Mouse (Mus musculus) kidney, embryonic 16.5 days (tissue): ENCODE measurements around the gene Tbc1d5. TPM values are rescaled to one million over a fixed set of nuclear protein-coding genes. Genes with fewer than 3 reads are reported as not detected.
"Not testable (repeated sequence)": the region's sequence is repeated elsewhere in the genome, so short reads cannot be mapped to it uniquely, and the experiment has no call there.

Experiments
- ATAC-seq: fragments of 200-750 bp; cut with Nextera tagmentation; 2 replicates; pipeline ENCODE4 v1.8.0; 2017; ENCODE audit warnings: moderate TSS enrichment; ENCODE audit not compliant: low FRiP score, low TSS enrichment
- H3K27ac ChIP-seq: fragments of 300-500 bp; sonication (generic); 2 replicates; pipeline ENCODE4 v1.5.1; 2014; ENCODE audit warnings: low read length
- H3K27me3 ChIP-seq: fragments of 300-500 bp; sonication (generic); 2 replicates; pipeline ENCODE4 v1.6.1; 2014; ENCODE audit warnings: low read length, control low read depth, mixed read lengths; ENCODE audit not compliant: insufficient read depth
- H3K36me3 ChIP-seq: fragments of 300-500 bp; sonication (generic); 2 replicates; pipeline ENCODE4 v1.6.1; 2014; ENCODE audit warnings: low read length, control low read depth, mixed read lengths; ENCODE audit not compliant: insufficient read depth
- H3K4me1 ChIP-seq: fragments of 300-500 bp; sonication (generic); 2 replicates; pipeline ENCODE4 v1.6.1; 2014; ENCODE audit warnings: low read length, control low read depth, mixed read lengths; ENCODE audit not compliant: insufficient read depth
- H3K4me2 ChIP-seq: fragments of 300-500 bp; sonication (generic); replicated peaks from 2 replicates; pipeline ENCODE4 v1.6.1; 2014; ENCODE audit warnings: low read depth, low read length
- H3K4me3 ChIP-seq: fragments of 300-500 bp; sonication (generic); 2 replicates; pipeline ENCODE4 v1.5.1; 2014; ENCODE audit warnings: mild to moderate bottlenecking, low read length
- H3K9ac ChIP-seq: fragments of 300-500 bp; sonication (generic); replicated peaks from 2 replicates; pipeline ENCODE4 v1.6.1; 2014; ENCODE audit warnings: low read length
- H3K9me3 ChIP-seq: fragments of 300-500 bp; sonication (generic); 2 replicates; pipeline ENCODE4 v1.6.1; 2016; ENCODE audit warnings: low read length, control low read depth
- WGBS: fragments of 180-500 bp; shearing (Covaris S2); extraction: QIAGEN DNeasy Blood & Tissue Kit; methylation state at CpG from one replicate; pipeline ENCODE4 v1.1.7; 2014; 5-methylcytosine and 5-hydroxymethylcytosine counted together
- polyA plus RNA-seq: library from polyadenylated mRNA; unstranded; fragments of >200 nt; fragmentation: Nextera tagmentation; extraction: Ambion mirVana; gene quantifications from 2 replicates; pipeline ENCODE4 v1.2.1, GENCODE M21; 2015

The Tbc1d5 gene
- polyA plus RNA-seq, 1 experiment from 2014 or later: 12.2 TPM

DNA sequence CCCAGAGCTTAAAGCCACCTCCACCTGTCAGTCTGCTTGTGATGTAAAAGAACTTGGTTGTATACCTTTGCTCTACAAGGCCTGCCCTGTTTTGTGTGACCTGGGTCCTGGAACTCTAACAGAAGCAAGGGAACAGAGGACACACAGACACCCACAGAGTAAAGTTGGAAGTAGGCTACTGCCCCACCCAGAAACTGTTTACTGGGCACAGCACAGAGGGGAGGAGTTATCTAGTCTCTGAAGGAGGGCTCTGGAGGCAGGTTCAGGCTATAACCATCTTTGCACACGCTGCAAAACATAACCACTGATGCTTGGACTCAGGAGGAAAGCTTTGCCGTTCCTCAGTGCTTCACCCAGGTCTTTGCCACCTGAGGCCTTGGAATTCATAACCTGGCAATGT, 448.3 kb downstream of the Tbc1d5 start:
- no peak overlapping the region for H3K4me2 ChIP-seq
- no peak for ATAC-seq
- H3K4me1 ChIP-seq: no peaks in the 10 kb centered on the region
- 81% methylated on average over 2 of the region's 2 CpGs for WGBS
- no peaks in the 10 kb centered on the region for H3K9me3 ChIP-seq
- no peak overlapping the region for H3K4me3 ChIP-seq
- H3K27me3 ChIP-seq: no peaks in the 10 kb centered on the region
- no peak overlapping the region for H3K9ac ChIP-seq
- H3K36me3 ChIP-seq: peaks cover 10% of the 10 kb centered on the region; the same call in 1 of the 2 replicates
- no peak overlapping the region for H3K27ac ChIP-seq

GRCm38 (mm10) chr17:50729577-50729976, 449.6 kb downstream of the Tbc1d5 start:
- no peak overlapping the region for H3K4me3 ChIP-seq
- no peak overlapping the region for H3K9ac ChIP-seq
- H3K36me3 ChIP-seq: 0 out of 2 replicates have a peak, but pooled peaks cover 1% of the 10 kb centered on the region
- H3K27ac ChIP-seq: no peak overlapping the region
- 84% methylated on average over 6 of the region's 6 CpGs for WGBS
- H3K4me1 ChIP-seq: no peaks in the 10 kb centered on the region
- no peak overlapping the region for H3K4me2 ChIP-seq
- ATAC-seq: 0 out of 2 replicates have a peak, but pooled peaks have one; percentile 39
- H3K9me3 ChIP-seq: no peaks in the 10 kb centered on the region
- no peaks in the 10 kb centered on the region for H3K27me3 ChIP-seq

DNA sequence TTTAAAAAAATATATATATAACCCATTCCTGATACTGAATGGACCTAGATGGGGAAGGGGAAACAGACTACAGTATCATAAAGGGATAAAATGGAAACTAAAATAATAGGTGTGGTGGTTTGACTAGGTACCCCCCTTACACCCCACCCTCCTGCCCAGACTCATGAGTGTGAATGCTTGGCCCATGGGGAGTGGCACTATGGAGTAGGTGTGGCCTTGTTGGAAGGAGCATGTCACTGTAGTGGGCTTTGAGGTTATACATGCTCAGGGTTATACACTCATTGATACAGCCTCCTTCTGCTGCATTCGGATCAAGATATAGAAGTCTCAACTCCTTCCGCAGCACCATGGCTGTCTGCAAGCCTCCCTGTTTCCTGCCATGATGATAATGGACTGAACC, 450.1 kb downstream of the Tbc1d5 start:
- no peak overlapping the region for H3K9ac ChIP-seq
- no peak overlapping the region for H3K27ac ChIP-seq
- 96% methylated on average over 2 of the region's 2 CpGs for WGBS

GRCm38 (mm10) chr17:50726265-50726664, 452.9 kb downstream of the Tbc1d5 start:
- H3K27ac ChIP-seq: no peak overlapping the region
- ATAC-seq: no peak
- H3K4me3 ChIP-seq: no peak overlapping the region
- 69% methylated on average over 2 of the region's 2 CpGs for WGBS
- H3K27me3 ChIP-seq: no peaks in the 10 kb centered on the region
- no peaks in the 10 kb centered on the region for H3K9me3 ChIP-seq
- H3K4me1 ChIP-seq: no peaks in the 10 kb centered on the region
- H3K9ac ChIP-seq: no peak overlapping the region
- no peaks in the 10 kb centered on the region for H3K36me3 ChIP-seq
- no peak overlapping the region for H3K4me2 ChIP-seq

More for the DNA sequence above, 450.1 kb downstream of the Tbc1d5 start:
- Histone ChIP-seq H3K4me2 (no peak overlapping the region), H3K36me3 (no peaks in the 10 kb centered on the region), H3K27me3 (no peaks in the 10 kb centered on the region), H3K4me3 (no peak overlapping the region), H3K4me1 (no peaks in the 10 kb centered on the region), H3K9me3 (no peaks in the 10 kb centered on the region)
- ATAC-seq: no peak

- Histone ChIP-seq H3K27me3 (no peaks in the 10 kb centered on the region), H3K4me1 (no peaks in the 10 kb centered on the region), H3K9ac (no peak overlapping the region), H3K27ac (no peak overlapping the region), H3K4me3 (no peak overlapping the region), H3K4me2 (no peak overlapping the region), H3K9me3 (no peaks in the 10 kb centered on the region), H3K36me3 (no peaks in the 10 kb centered on the region)
- ATAC-seq: no peak
- 89% methylated on average over 2 of the region's 2 CpGs for WGBS
Measured at GRCm38 (mm10) chr17:50724376-50724775, 454.8 kb downstream of the Tbc1d5 start.

DNA sequence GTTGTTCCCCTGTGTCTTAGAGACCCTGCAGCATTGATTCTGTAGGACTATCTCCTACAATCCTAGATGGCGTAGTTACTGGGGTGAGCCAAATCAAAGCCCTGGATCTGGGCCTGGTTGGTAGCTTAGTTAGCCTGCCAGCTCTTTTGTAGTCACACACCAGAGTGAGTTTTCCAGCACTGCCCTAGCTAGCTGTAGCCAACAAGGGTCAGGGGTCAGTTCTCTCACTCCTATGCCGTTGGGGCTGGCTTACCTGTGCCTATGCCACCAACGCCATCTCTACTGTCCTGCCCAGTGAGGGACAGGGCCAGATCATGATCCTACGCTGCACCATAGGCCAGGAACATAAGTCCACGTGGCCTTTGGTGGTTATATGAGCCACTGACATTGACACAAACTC, 461.6 kb downstream of the Tbc1d5 start:
- Histone ChIP-seq H3K36me3 (no peaks in the 10 kb centered on the region), H3K4me1 (no peaks in the 10 kb centered on the region), H3K27me3 (no peaks in the 10 kb centered on the region), H3K27ac (no peak overlapping the region), H3K4me2 (no peak overlapping the region), H3K4me3 (no peak overlapping the region), H3K9me3 (peaks cover 2% of the 10 kb centered on the region; the same call in 1 of the 2 replicates), H3K9ac (no peak overlapping the region)
- WGBS: 87% methylated on average over 5 of the region's 5 CpGs
- ATAC-seq: no peak

GRCm38 (mm10) chr17:50710497-50711222, 468.5 kb downstream of the Tbc1d5 start:
- Histone ChIP-seq H3K27me3 (no peaks in the 10 kb centered on the region), H3K4me1 (no peaks in the 10 kb centered on the region), H3K9me3 (no peaks in the 10 kb centered on the region; the same call in 1 of the 2 replicates), H3K9ac (no peak overlapping the region), H3K27ac (no peak overlapping the region), H3K36me3 (no peaks in the 10 kb centered on the region), H3K4me2 (no peak overlapping the region), H3K4me3 (no peak overlapping the region)
- ATAC-seq: no peak
- WGBS: 78% methylated on average over 7 of the region's 7 CpGs

DNA sequence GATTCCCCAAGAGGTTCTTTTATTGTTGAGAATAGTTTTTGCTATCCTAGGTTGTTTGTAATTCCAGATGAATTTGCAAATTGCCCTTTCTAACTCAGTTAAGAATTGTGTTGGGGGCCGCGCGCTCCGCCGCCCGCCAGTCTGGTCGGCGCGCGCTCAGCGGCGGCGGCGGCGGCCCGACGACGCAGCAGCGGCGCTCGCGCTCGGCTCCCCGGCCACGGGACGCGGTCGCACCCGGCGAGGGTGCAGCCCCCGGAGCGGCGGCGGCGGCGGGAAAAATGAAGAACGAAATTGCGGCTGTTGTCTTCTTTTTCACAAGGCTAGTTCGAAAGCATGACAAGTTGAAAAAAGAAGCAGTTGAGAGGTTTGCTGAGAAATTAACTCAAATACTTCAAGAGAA, 480.7 kb downstream of the Tbc1d5 start:
- not testable (repeated sequence) for H3K4me1 ChIP-seq, H3K9me3 ChIP-seq, H3K27ac ChIP-seq, H3K9ac ChIP-seq, H3K36me3 ChIP-seq, H3K27me3 ChIP-seq, ATAC-seq
- Histone ChIP-seq H3K4me3 (peak overlapping the region; percentile 16), H3K4me2 (peak overlapping the region; percentile 39)
- 6% methylated on average over 38 of the region's 39 CpGs for WGBS

DNA sequence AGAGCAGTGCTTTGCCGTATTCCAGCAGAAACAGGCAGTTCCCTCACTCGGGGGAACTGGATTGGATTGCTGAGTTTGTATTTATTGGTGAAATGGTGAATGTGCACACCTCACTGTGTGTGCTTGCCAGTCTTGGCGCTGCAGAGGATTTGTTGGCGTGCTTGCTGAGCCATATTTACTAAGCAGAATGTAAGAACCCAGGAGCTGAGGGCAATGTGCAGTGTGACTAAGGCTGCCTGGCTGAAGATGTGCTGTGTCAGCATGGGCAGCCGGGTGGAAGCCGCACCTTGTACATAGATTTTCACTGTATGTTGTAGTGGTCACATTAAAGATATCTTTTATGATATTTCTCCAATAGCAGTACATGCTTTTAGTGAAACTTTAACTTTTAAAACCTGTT, 491.0 kb downstream of the Tbc1d5 start:
- Histone ChIP-seq H3K4me1 (peaks cover 6% of the 10 kb centered on the region; the same call in 1 of the 2 replicates), H3K4me3 (no peak overlapping the region), H3K9me3 (no peaks in the 10 kb centered on the region), H3K36me3 (no peaks in the 10 kb centered on the region), H3K27ac (no peak overlapping the region), H3K9ac (no peak overlapping the region), H3K4me2 (no peak overlapping the region), H3K27me3 (no peaks in the 10 kb centered on the region)
- ATAC-seq: no peak
- WGBS: 78% methylated on average over 6 of the region's 6 CpGs

DNA sequence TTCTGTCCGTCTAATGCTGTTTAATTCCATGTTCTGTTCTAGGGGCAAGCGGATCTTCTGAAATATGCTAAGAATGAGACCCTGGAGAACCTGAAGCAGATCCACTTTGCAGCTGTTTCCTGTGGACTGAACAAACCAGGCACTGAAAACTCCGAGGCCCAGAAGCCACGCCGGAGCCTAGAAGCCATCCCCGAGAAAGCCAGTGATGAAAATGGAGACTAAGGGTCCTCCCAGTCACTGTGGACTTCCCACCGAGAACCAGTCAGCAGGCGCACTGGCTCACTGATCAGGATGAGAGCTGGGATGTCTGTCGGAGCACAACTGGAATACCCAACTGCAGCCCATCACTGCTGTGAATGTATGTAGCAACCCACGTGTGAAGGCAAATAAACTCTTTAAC, 491.5 kb downstream of the Tbc1d5 start:
- Histone ChIP-seq H3K4me3 (no peak overlapping the region), H3K27ac (no peak overlapping the region), H3K9me3 (no peaks in the 10 kb centered on the region), H3K9ac (no peak overlapping the region), H3K4me2 (no peak overlapping the region), H3K4me1 (peaks cover 6% of the 10 kb centered on the region; the same call in 1 of the 2 replicates), H3K36me3 (no peaks in the 10 kb centered on the region), H3K27me3 (no peaks in the 10 kb centered on the region)
- 84% methylated on average over 10 of the region's 10 CpGs for WGBS
- no peak for ATAC-seq
